Mouse (Mus musculus): ENCODE measurements at regions not wholly inside any gene's neighbourhood (a gene's known extent, or its start where the extent isn't known, plus 50 kb on each side); places are given as distances from the start of the nearest gene placed in this dataset.

GRCm38 (mm10) chr14:80391418-80391817 is 407.5 kb downstream of the Olfm4 start:
- H3K4me3 ChIP-seq (replicated peaks) = no peak overlapping the region
- H3K9me3 ChIP-seq = no peaks in the 10 kb centered on the region
- H3K27ac ChIP-seq = no peak overlapping the region
- H3K9ac ChIP-seq = no peak overlapping the region
- no peak for ATAC-seq
- H3K4me1 ChIP-seq (replicated peaks) = no peaks in the 10 kb centered on the region
- no peak overlapping the region for H3K4me2 ChIP-seq (replicated peaks)
- H3K36me3 ChIP-seq = no peaks in the 10 kb centered on the region
- H3K27me3 ChIP-seq (replicated peaks) = no peaks in the 10 kb centered on the region
- 80% methylated on average over 2 of the region's 2 CpGs for WGBS

GRCm38 (mm10) chr14:80408317-80408716 is 424.4 kb downstream of the Olfm4 start:
- WGBS = 86% methylated on average over 2 of the region's 2 CpGs
- Histone ChIP-seq H3K4me3 (replicated peaks) (no peak overlapping the region), H3K4me2 (replicated peaks) (no peak overlapping the region), H3K27ac (no peak overlapping the region), H3K27me3 (replicated peaks) (no peaks in the 10 kb centered on the region), H3K4me1 (replicated peaks) (no peaks in the 10 kb centered on the region), H3K36me3 (no peaks in the 10 kb centered on the region), H3K9ac (no peak overlapping the region), H3K9me3 (no peaks in the 10 kb centered on the region)
- no peak for ATAC-seq

- Histone ChIP-seq H3K4me3 (replicated peaks) (no peak overlapping the region), H3K4me2 (replicated peaks) (no peak overlapping the region), H3K27me3 (replicated peaks) (no peaks in the 10 kb centered on the region), H3K9ac (no peak overlapping the region), H3K36me3 (no peaks in the 10 kb centered on the region), H3K9me3 (no peaks in the 10 kb centered on the region), H3K4me1 (replicated peaks) (no peaks in the 10 kb centered on the region), H3K27ac (no peak overlapping the region)
- WGBS = 85% methylated on average over 3 of the region's 3 CpGs
- no peak for ATAC-seq
These were observed 435.0 kb downstream of the Olfm4 start for GRCm38 (mm10) chr14:80418810-80419325.

GRCm38 (mm10) chr14:80443820-80444219 is 459.9 kb downstream of the Olfm4 start:
- H3K4me2 ChIP-seq (replicated peaks) = no peak overlapping the region
- H3K36me3 ChIP-seq = no peaks in the 10 kb centered on the region
- H3K4me3 ChIP-seq (replicated peaks) = no peak overlapping the region
- no peaks in the 10 kb centered on the region for H3K4me1 ChIP-seq (replicated peaks)
- H3K9me3 ChIP-seq = no peaks in the 10 kb centered on the region
- no peak overlapping the region for H3K27ac ChIP-seq
- H3K9ac ChIP-seq = no peak overlapping the region
- no peak for ATAC-seq
- no peaks in the 10 kb centered on the region for H3K27me3 ChIP-seq (replicated peaks)

- Histone ChIP-seq H3K27me3 (replicated peaks) (no peaks in the 10 kb centered on the region), H3K4me3 (replicated peaks) (no peak overlapping the region), H3K9me3 (no peaks in the 10 kb centered on the region), H3K4me1 (replicated peaks) (no peaks in the 10 kb centered on the region), H3K27ac (no peak overlapping the region), H3K9ac (no peak overlapping the region), H3K36me3 (no peaks in the 10 kb centered on the region), H3K4me2 (replicated peaks) (no peak overlapping the region)
- WGBS = 77% methylated on average over 1 of the region's 1 CpGs
- no peak for ATAC-seq
These were observed 487.6 kb downstream of the Olfm4 start for GRCm38 (mm10) chr14:80471470-80471869.

GRCm38 (mm10) chr14:80479918-80480317 is 496.0 kb downstream of the Olfm4 start:
- Histone ChIP-seq H3K36me3 (no peaks in the 10 kb centered on the region), H3K27ac (no peak overlapping the region), H3K4me1 (replicated peaks) (no peaks in the 10 kb centered on the region), H3K4me3 (replicated peaks) (no peak overlapping the region), H3K9ac (no peak overlapping the region), H3K4me2 (replicated peaks) (no peak overlapping the region), H3K9me3 (no peaks in the 10 kb centered on the region), H3K27me3 (replicated peaks) (no peaks in the 10 kb centered on the region)
- ATAC-seq = no peak

GRCm38 (mm10) chr14:80482771-80483170 is 498.9 kb downstream of the Olfm4 start:
- no peak overlapping the region for H3K9ac ChIP-seq
- H3K4me2 ChIP-seq (replicated peaks) = no peak overlapping the region
- H3K4me1 ChIP-seq (replicated peaks) = no peaks in the 10 kb centered on the region
- no peaks in the 10 kb centered on the region for H3K27me3 ChIP-seq (replicated peaks)
- H3K4me3 ChIP-seq (replicated peaks) = no peak overlapping the region
- no peaks in the 10 kb centered on the region for H3K9me3 ChIP-seq
- H3K27ac ChIP-seq = no peak overlapping the region
- WGBS = 83% methylated on average over 3 of the region's 3 CpGs
- ATAC-seq = no peak
- no peaks in the 10 kb centered on the region for H3K36me3 ChIP-seq

- no peak overlapping the region for H3K27ac ChIP-seq
- no peaks in the 10 kb centered on the region for H3K36me3 ChIP-seq
- H3K9ac ChIP-seq = no peak overlapping the region
- ATAC-seq = no peak
- no peak overlapping the region for H3K4me3 ChIP-seq (replicated peaks)
- no peak overlapping the region for H3K4me2 ChIP-seq (replicated peaks)
- no peaks in the 10 kb centered on the region for H3K27me3 ChIP-seq (replicated peaks)
- no peaks in the 10 kb centered on the region for H3K4me1 ChIP-seq (replicated peaks)
- H3K9me3 ChIP-seq = no peaks in the 10 kb centered on the region
These were observed 500.4 kb downstream of the Olfm4 start for GRCm38 (mm10) chr14:80484256-80484655.

GRCm38 (mm10) chr14:80485149-80485548 is 501.3 kb downstream of the Olfm4 start:
- Histone ChIP-seq H3K9ac (no peak overlapping the region), H3K9me3 (no peaks in the 10 kb centered on the region), H3K27ac (no peak overlapping the region), H3K36me3 (no peaks in the 10 kb centered on the region), H3K4me3 (replicated peaks) (no peak overlapping the region), H3K4me1 (replicated peaks) (no peaks in the 10 kb centered on the region), H3K4me2 (replicated peaks) (no peak overlapping the region), H3K27me3 (replicated peaks) (no peaks in the 10 kb centered on the region)
- ATAC-seq = no peak

- Histone ChIP-seq H3K27me3 (replicated peaks) (no peaks in the 10 kb centered on the region), H3K36me3 (no peaks in the 10 kb centered on the region), H3K4me1 (replicated peaks) (no peaks in the 10 kb centered on the region), H3K9me3 (no peaks in the 10 kb centered on the region), H3K4me3 (replicated peaks) (no peak overlapping the region), H3K4me2 (replicated peaks) (no peak overlapping the region), H3K27ac (no peak overlapping the region), H3K9ac (no peak overlapping the region)
- 83% methylated on average over 6 of the region's 6 CpGs for WGBS
- no peak for ATAC-seq
These were observed 502.7 kb downstream of the Olfm4 start for GRCm38 (mm10) chr14:80486605-80487004.

GRCm38 (mm10) chr14:80492043-80492900 is 508.4 kb downstream of the Olfm4 start:
- Histone ChIP-seq H3K9ac (no peak overlapping the region), H3K27ac (no peak overlapping the region), H3K4me1 (replicated peaks) (no peaks in the 10 kb centered on the region), H3K4me2 (replicated peaks) (no peak overlapping the region), H3K9me3 (no peaks in the 10 kb centered on the region), H3K27me3 (replicated peaks) (no peaks in the 10 kb centered on the region), H3K4me3 (replicated peaks) (no peak overlapping the region), H3K36me3 (no peaks in the 10 kb centered on the region)
- 77% methylated on average over 10 of the region's 10 CpGs for WGBS
- no peak for ATAC-seq

GRCm38 (mm10) chr14:80492901-80493279 is 509.0 kb downstream of the Olfm4 start:
- WGBS = 74% methylated on average over 4 of the region's 4 CpGs
- no peak for ATAC-seq

GRCm38 (mm10) chr14:80504351-80504750 is 520.5 kb downstream of the Olfm4 start:
- no peak overlapping the region for H3K4me2 ChIP-seq (replicated peaks)
- WGBS = 92% methylated on average over 2 of the region's 2 CpGs
- H3K27me3 ChIP-seq (replicated peaks) = no peaks in the 10 kb centered on the region
- no peaks in the 10 kb centered on the region for H3K36me3 ChIP-seq
- H3K4me1 ChIP-seq (replicated peaks) = no peaks in the 10 kb centered on the region
- no peak overlapping the region for H3K9ac ChIP-seq
- no peaks in the 10 kb centered on the region for H3K9me3 ChIP-seq
- H3K4me3 ChIP-seq (replicated peaks) = no peak overlapping the region
- no peak for ATAC-seq
- H3K27ac ChIP-seq = no peak overlapping the region

More at GRCm38 (mm10) chr14:80492901-80493279, 509.0 kb downstream of the Olfm4 start:
- Histone ChIP-seq H3K27ac (no peak overlapping the region), H3K4me3 (replicated peaks) (no peak overlapping the region), H3K4me1 (replicated peaks) (no peaks in the 10 kb centered on the region), H3K27me3 (replicated peaks) (no peaks in the 10 kb centered on the region), H3K9me3 (no peaks in the 10 kb centered on the region), H3K36me3 (no peaks in the 10 kb centered on the region), H3K4me2 (replicated peaks) (no peak overlapping the region), H3K9ac (no peak overlapping the region)

All from intestine, embryonic 15.5 days (tissue).